Mouse (Mus musculus) kidney, embryonic 15.5 days (tissue): ENCODE measurements at regions not wholly inside any gene's neighbourhood (a gene's known extent, or its start where the extent isn't known, plus 50 kb on each side); places are given as distances from the start of the nearest gene placed in this dataset.
"Not testable (repeated sequence)": the region's sequence is repeated elsewhere in the genome, so short reads cannot be mapped to it uniquely, and the experiment has no call there.

Experiments used
- ATAC-seq: fragments of 200-750 bp; cut with Nextera tagmentation; replicated peaks from 2 replicates; pipeline ENCODE4 v1.8.0; 2017; ENCODE audit warnings: moderate TSS enrichment; ENCODE audit not compliant: low FRiP score
- H3K27ac ChIP-seq: fragments of 300-500 bp; sonication (generic); 2 replicates; pipeline ENCODE4 v1.5.1; 2015; ENCODE audit warnings: mild to moderate bottlenecking, inconsistent platforms
- H3K27me3 ChIP-seq: fragments of 300-500 bp; sonication (generic); 2 replicates; pipeline ENCODE4 v1.6.1; 2015; ENCODE audit warnings: inconsistent platforms
- H3K36me3 ChIP-seq: fragments of 300-500 bp; sonication (generic); 2 replicates; pipeline ENCODE4 v1.6.1; 2015; ENCODE audit warnings: inconsistent platforms
- H3K4me1 ChIP-seq: fragments of 300-500 bp; sonication (generic); 2 replicates; pipeline ENCODE4 v1.6.1; 2015; ENCODE audit warnings: inconsistent platforms
- H3K4me2 ChIP-seq: fragments of 300-500 bp; sonication (generic); 2 replicates; pipeline ENCODE4 v1.6.1; 2015; ENCODE audit warnings: moderate library complexity, mild to moderate bottlenecking, inconsistent platforms
- H3K4me3 ChIP-seq: fragments of 300-500 bp; sonication (generic); replicated peaks from 2 replicates; pipeline ENCODE4 v1.5.1; 2015; ENCODE audit warnings: mild to moderate bottlenecking, inconsistent platforms
- H3K9ac ChIP-seq: fragments of 300-500 bp; sonication (generic); 2 replicates; pipeline ENCODE4 v1.6.1; 2015; ENCODE audit warnings: mild to moderate bottlenecking, inconsistent platforms
- H3K9me3 ChIP-seq: fragments of 300-500 bp; sonication (generic); replicated peaks from 2 replicates; pipeline ENCODE4 v1.6.1; 2016; ENCODE audit warnings: inconsistent platforms
- WGBS: fragments of 180-500 bp; shearing (Covaris S2); methylation state at CpG from one replicate; pipeline ENCODE4 v1.1.7; 2015; ENCODE audit warnings: mixed read lengths; 5-methylcytosine and 5-hydroxymethylcytosine counted together

DNA sequence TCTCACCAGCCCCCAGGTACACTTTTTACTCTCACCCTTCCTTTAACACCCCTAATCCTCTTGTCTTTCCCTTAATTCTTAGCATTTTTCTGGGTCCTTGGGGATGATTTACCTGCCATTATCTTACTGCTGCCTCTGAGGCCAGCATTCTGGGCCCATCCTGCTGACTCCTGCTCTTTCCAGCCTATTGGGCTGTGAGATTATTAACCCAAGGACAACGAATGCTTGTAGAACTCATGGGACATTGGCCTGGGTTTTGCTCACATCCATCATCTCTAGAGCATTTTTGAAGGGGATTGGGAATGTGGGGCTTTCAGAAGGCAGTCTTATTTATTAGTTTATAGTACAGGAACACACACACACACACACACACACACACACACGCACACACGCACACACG, 134.5 kb upstream of the Max start:
- Histone ChIP-seq H3K36me3 (no peaks in the 10 kb centered on the region), H3K9me3 (no peaks in the 10 kb centered on the region), H3K4me3 (no peak overlapping the region), H3K9ac (no peak overlapping the region), H3K27ac (no peak overlapping the region), H3K4me2 (no peak overlapping the region), H3K4me1 (peaks cover 6% of the 10 kb centered on the region), H3K27me3 (no peaks in the 10 kb centered on the region)
- ATAC-seq: no peak
- WGBS: 82% methylated on average over 4 of the region's 4 CpGs

GRCm38 (mm10) chr12:77094999-77095915, 133.3 kb upstream of the Max start:
- Histone ChIP-seq H3K9ac (no peak overlapping the region), H3K27me3 (no peaks in the 10 kb centered on the region), H3K4me1 (peaks cover 6% of the 10 kb centered on the region), H3K4me3 (no peak overlapping the region), H3K36me3 (no peaks in the 10 kb centered on the region), H3K4me2 (no peak overlapping the region), H3K9me3 (no peaks in the 10 kb centered on the region), H3K27ac (peak overlapping the region; percentile 51; the same call in 1 of the 2 replicates)
- peak; percentile 74 for ATAC-seq
- 62% methylated on average over 3 of the region's 3 CpGs for WGBS

DNA sequence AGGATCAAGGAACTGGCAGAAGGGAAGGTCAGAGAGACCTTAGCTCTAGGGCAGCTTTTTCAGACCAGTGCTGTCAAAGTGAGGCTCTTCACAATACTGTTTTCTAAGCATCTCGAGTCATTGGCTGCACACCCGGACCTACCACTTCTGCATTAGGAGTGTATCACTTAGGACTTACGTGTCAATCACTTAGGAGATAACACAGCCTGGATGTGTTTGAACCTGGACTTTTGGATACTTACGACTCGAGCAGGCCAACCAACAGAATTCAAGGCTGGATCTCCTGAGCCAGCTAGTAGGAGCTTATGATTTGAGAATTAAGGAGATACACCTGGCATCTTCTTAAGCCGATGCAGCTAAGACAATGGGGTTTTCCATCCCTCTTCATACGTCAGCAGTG, 132.2 kb upstream of the Max start:
- H3K4me2 ChIP-seq: no peak overlapping the region
- H3K9ac ChIP-seq: no peak overlapping the region
- H3K27ac ChIP-seq: no peak overlapping the region
- WGBS: 79% methylated on average over 7 of the region's 7 CpGs
- H3K9me3 ChIP-seq: no peaks in the 10 kb centered on the region
- ATAC-seq: no peak
- no peaks in the 10 kb centered on the region for H3K36me3 ChIP-seq
- H3K4me1 ChIP-seq: peaks cover 6% of the 10 kb centered on the region
- H3K27me3 ChIP-seq: no peaks in the 10 kb centered on the region
- H3K4me3 ChIP-seq: no peak overlapping the region

GRCm38 (mm10) chr12:77092741-77093140, 130.7 kb upstream of the Max start:
- peaks cover 6% of the 10 kb centered on the region for H3K4me1 ChIP-seq

GRCm38 (mm10) chr12:77092143-77092542, 130.1 kb upstream of the Max start:
- no peak overlapping the region for H3K9ac ChIP-seq
- H3K9me3 ChIP-seq: no peaks in the 10 kb centered on the region
- no peaks in the 10 kb centered on the region for H3K27me3 ChIP-seq
- H3K36me3 ChIP-seq: no peaks in the 10 kb centered on the region
- no peak overlapping the region for H3K4me3 ChIP-seq
- no peak for ATAC-seq
- peaks cover 6% of the 10 kb centered on the region for H3K4me1 ChIP-seq
- no peak overlapping the region for H3K4me2 ChIP-seq
- no peak overlapping the region for H3K27ac ChIP-seq
- 71% methylated on average over 2 of the region's 2 CpGs for WGBS

More at GRCm38 (mm10) chr12:77092741-77093140, 130.7 kb upstream of the Max start:
- no peak overlapping the region for H3K27ac ChIP-seq
- 47% methylated on average over 3 of the region's 3 CpGs for WGBS
- no peak for ATAC-seq
- no peak overlapping the region for H3K9ac ChIP-seq
- no peak overlapping the region for H3K4me3 ChIP-seq
- no peak overlapping the region for H3K4me2 ChIP-seq
- no peaks in the 10 kb centered on the region for H3K9me3 ChIP-seq
- no peaks in the 10 kb centered on the region for H3K36me3 ChIP-seq
- H3K27me3 ChIP-seq: no peaks in the 10 kb centered on the region

DNA sequence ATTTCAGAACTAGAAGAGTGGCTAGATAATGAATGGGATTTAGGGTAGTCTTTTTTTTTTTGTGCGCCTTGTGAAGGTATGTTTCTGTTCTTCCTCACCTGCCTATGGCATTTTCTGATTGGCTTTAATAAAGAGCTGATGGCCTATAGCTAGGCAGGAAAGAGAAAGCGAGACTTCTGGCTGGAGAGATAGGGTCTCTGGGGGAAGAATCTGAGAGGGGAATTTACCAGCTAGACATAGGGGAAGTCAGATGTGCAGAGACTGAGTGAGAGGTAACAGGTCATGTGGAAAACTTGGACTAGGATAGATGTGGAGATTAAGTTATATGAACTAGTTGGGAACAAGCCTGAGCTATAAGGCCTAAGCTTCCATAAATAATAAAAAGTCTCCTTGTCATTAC, 129.7 kb upstream of the Max start:
- no peak for ATAC-seq
- 89% methylated on average over 2 of the region's 2 CpGs for WGBS
- no peaks in the 10 kb centered on the region for H3K36me3 ChIP-seq

GRCm38 (mm10) chr12:77090525-77090924, 128.5 kb upstream of the Max start:
- no peaks in the 10 kb centered on the region for H3K9me3 ChIP-seq
- H3K27ac ChIP-seq: no peak overlapping the region
- peaks cover 6% of the 10 kb centered on the region for H3K4me1 ChIP-seq
- H3K4me3 ChIP-seq: no peak overlapping the region
- no peak overlapping the region for H3K4me2 ChIP-seq
- WGBS: 84% methylated on average over 3 of the region's 3 CpGs
- no peaks in the 10 kb centered on the region for H3K27me3 ChIP-seq
- no peaks in the 10 kb centered on the region for H3K36me3 ChIP-seq
- no peak overlapping the region for H3K9ac ChIP-seq
- ATAC-seq: no peak

More for the DNA sequence above, 129.7 kb upstream of the Max start:
- H3K4me1 ChIP-seq: peaks cover 6% of the 10 kb centered on the region
- H3K9ac ChIP-seq: no peak overlapping the region
- no peaks in the 10 kb centered on the region for H3K27me3 ChIP-seq
- H3K4me2 ChIP-seq: no peak overlapping the region
- H3K4me3 ChIP-seq: no peak overlapping the region
- no peaks in the 10 kb centered on the region for H3K9me3 ChIP-seq
- H3K27ac ChIP-seq: no peak overlapping the region

GRCm38 (mm10) chr12:77089624-77090278, 127.8 kb upstream of the Max start:
- Histone ChIP-seq H3K36me3 (no peaks in the 10 kb centered on the region), H3K27ac (no peak overlapping the region), H3K4me1 (peaks cover 6% of the 10 kb centered on the region), H3K4me2 (no peak overlapping the region), H3K27me3 (no peaks in the 10 kb centered on the region), H3K9ac (no peak overlapping the region), H3K9me3 (no peaks in the 10 kb centered on the region), H3K4me3 (no peak overlapping the region)
- no peak for ATAC-seq
- WGBS: 84% methylated on average over 6 of the region's 6 CpGs

DNA sequence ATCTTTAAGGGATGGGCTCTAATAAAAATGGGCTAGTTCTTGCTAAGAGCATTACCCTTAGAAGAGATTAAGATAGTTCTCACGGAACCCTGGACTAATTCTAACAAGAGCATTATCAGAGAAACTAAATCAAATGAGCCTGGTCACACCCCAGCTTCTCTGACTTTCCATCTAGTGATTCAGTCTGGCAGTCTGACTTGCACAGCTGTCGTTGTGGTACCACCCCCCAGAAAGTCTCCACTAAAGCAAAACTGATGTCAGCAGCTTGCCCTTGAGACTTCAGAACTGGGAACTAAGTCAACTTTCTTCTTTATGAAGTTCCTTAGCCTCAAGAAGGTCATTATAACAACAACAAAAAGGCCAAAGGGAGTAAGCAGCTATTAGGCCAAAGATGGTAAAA, 126.5 kb upstream of the Max start:
- Histone ChIP-seq H3K4me2 (no peak overlapping the region), H3K9ac (no peak overlapping the region), H3K9me3 (no peaks in the 10 kb centered on the region), H3K27ac (no peak overlapping the region), H3K4me3 (no peak overlapping the region), H3K4me1 (peaks cover 6% of the 10 kb centered on the region; the same call in 1 of the 2 replicates), H3K27me3 (no peaks in the 10 kb centered on the region), H3K36me3 (no peaks in the 10 kb centered on the region)
- no peak for ATAC-seq
- WGBS: 53% methylated on average over 2 of the region's 2 CpGs

DNA sequence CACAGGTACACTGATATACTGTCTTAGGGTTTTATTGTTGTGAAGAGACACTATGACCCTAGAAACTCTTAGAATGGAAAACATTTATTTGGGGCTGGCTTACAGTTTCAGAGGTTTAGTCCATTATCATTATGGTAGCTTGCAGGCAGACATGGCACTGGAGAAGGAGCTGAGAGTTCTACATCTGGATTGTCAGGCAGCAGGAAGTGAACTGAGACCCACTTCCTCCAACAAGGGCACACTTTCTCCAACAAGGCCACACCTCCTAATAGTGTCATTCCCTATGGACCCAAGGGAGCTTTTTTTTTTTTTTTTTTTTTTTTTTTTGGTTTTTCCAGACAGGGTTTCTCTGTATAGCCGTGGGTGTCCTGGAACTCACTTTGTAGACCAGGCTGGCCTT, 124.9 kb upstream of the Max start:
- not testable (repeated sequence) for H3K36me3 ChIP-seq, H3K4me2 ChIP-seq, H3K27ac ChIP-seq, H3K4me3 ChIP-seq, H3K9me3 ChIP-seq, H3K27me3 ChIP-seq, H3K4me1 ChIP-seq, H3K9ac ChIP-seq, ATAC-seq
- 87% methylated on average over 1 of the region's 1 CpGs for WGBS

DNA sequence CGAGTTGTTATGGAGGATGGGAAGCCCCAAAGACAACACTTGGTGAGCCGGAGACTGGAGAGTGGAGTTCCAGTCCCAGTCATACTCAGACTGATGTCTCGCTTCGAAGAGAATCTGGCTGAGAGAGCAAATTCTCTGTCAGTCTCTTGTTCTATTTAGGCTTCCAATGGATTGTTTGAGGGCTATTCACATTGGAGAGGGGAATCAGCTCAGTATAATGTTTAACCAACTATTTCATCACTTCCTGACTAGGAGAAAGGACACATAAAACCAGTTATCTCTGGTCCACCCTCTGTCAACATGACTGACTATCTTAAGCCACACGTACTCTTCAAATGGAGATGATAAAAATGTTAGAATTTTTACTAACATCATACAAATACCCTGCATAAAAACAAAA, 123.9 kb upstream of the Max start:
- no peak overlapping the region for H3K4me3 ChIP-seq
- no peak overlapping the region for H3K9ac ChIP-seq
- H3K4me1 ChIP-seq: no peaks in the 10 kb centered on the region
- H3K27me3 ChIP-seq: no peaks in the 10 kb centered on the region
- no peak overlapping the region for H3K4me2 ChIP-seq
- H3K36me3 ChIP-seq: no peaks in the 10 kb centered on the region
- 85% methylated on average over 5 of the region's 5 CpGs for WGBS
- no peak for ATAC-seq
- H3K27ac ChIP-seq: no peak overlapping the region
- H3K9me3 ChIP-seq: no peaks in the 10 kb centered on the region

- no peaks in the 10 kb centered on the region for H3K27me3 ChIP-seq
- no peaks in the 10 kb centered on the region for H3K9me3 ChIP-seq
- no peak overlapping the region for H3K4me2 ChIP-seq
- no peak overlapping the region for H3K9ac ChIP-seq
- no peak overlapping the region for H3K4me3 ChIP-seq
- no peak overlapping the region for H3K27ac ChIP-seq
- 80% methylated on average over 7 of the region's 7 CpGs for WGBS
- H3K36me3 ChIP-seq: no peaks in the 10 kb centered on the region
- ATAC-seq: no peak
- H3K4me1 ChIP-seq: no peaks in the 10 kb centered on the region
Measured at GRCm38 (mm10) chr12:77085244-77085643, 123.2 kb upstream of the Max start.
